Mouse (Mus musculus) gastrocnemius, postnatal 14 days (tissue): ENCODE results near the gene Olfr498. TPM values are rescaled to one million over a fixed set of nuclear protein-coding genes. Genes with fewer than 3 reads are reported as not detected.

Source experiments
- DNase-seq: peaks from one replicate; pipeline ENCODE4 v3.0.0; 2021; ENCODE audit warnings: mixed read lengths
- intact Hi-C: fragments of 180-260 bp; cut with DNase I; formaldehyde crosslinking; loops from one replicate; pipeline ENCODE4 v1.15.1; 2025; ENCODE audit warnings: low total_unique reads
- long read RNA-seq, 2 experiments: library from polyadenylated mRNA; stranded (forward); transcript quantifications; one replicate each; pipeline ENCODE4 v2.0.0; 2021
- total RNA-seq, 2 experiments: library from RNA; stranded (reverse); gene quantifications; 2 replicates each; pipeline ENCODE4 v1.2.3; 2021

The Olfr498 gene
- not detected for total RNA-seq
- long read RNA-seq, experiment 1 = 0 reads
- long read RNA-seq, experiment 2 = 0 reads

- intact Hi-C loops = no loop called here
- no peak for DNase-seq
Measured at GRCm38 (mm10) chr7:108465026-108465425, at the start of gene Olfr498. Gene Olfr498 (plus strand): TSS chr7:108465326.

GRCm38 (mm10) chr7:108420121-108420520 is 45.0 kb upstream of the Olfr498 start, which contains the start of gene Olfr497:
Gene Olfr497 (plus strand): TSS chr7:108420421.
- no peak for DNase-seq
- intact Hi-C loops = no loop called here

Other genes with a start within 250 kb of the Olfr498 start
- gene Olfr488, start 207.0 kb upstream of the Olfr498 start, total RNA-seq = not detected
- gene Olfr490, start 176.4 kb upstream of the Olfr498 start, total RNA-seq = not detected
- not detected for gene Olfr491, start 151.9 kb upstream of the Olfr498 start, total RNA-seq
- gene Olfr492, start 141.7 kb upstream of the Olfr498 start, total RNA-seq = not detected
- gene Olfr493, start 118.3 kb upstream of the Olfr498 start, total RNA-seq = not detected
- gene Olfr494, start 100.0 kb upstream of the Olfr498 start, total RNA-seq = not detected
- not detected for gene Olfr495, start 72.2 kb upstream of the Olfr498 start, total RNA-seq
- not detected for gene Olfr497, start 44.9 kb upstream of the Olfr498 start, total RNA-seq
- gene Olfr502, start 59.7 kb downstream of the Olfr498 start, total RNA-seq = not detected
- not detected for gene Olfr503, start 79.2 kb downstream of the Olfr498 start, total RNA-seq
- not detected for gene Olfr504, start 100.5 kb downstream of the Olfr498 start, total RNA-seq
- gene Olfr506, start 145.5 kb downstream of the Olfr498 start, total RNA-seq = not detected
- not detected for gene Olfr507, start 156.5 kb downstream of the Olfr498 start, total RNA-seq
- gene Olfr508, start 164.7 kb downstream of the Olfr498 start, total RNA-seq = not detected
- not detected for gene Olfr509, start 186.6 kb downstream of the Olfr498 start, total RNA-seq
- not detected for gene Olfr510, start 201.1 kb downstream of the Olfr498 start, total RNA-seq
- not detected for gene Olfr512, start 248.0 kb downstream of the Olfr498 start, total RNA-seq